Mouse (Mus musculus) embryonic facial prominence, embryonic 15.5 days (tissue): ENCODE measurements around the gene Tmem151b. TPM values are rescaled to one million over a fixed set of nuclear protein-coding genes. Genes with fewer than 3 reads are reported as not detected.

Source experiments
- ATAC-seq: fragments of 200-750 bp; cut with Nextera tagmentation; 2 replicates; pipeline ENCODE4 v1.8.0; 2017; ENCODE audit warnings: low read depth, moderate TSS enrichment; ENCODE audit not compliant: insufficient number of reproducible peaks, low FRiP score, low TSS enrichment
- H3K27ac ChIP-seq: fragments of 300-500 bp; sonication (generic); replicated peaks from 2 replicates; pipeline ENCODE4 v1.5.1; 2015; ENCODE audit warnings: mild to moderate bottlenecking, inconsistent platforms
- H3K27me3 ChIP-seq: fragments of 300-500 bp; sonication (generic); 2 replicates; pipeline ENCODE4 v1.6.1; 2015; ENCODE audit warnings: inconsistent platforms
- H3K36me3 ChIP-seq: fragments of 300-500 bp; sonication (generic); 2 replicates; pipeline ENCODE4 v1.6.1; 2015; ENCODE audit warnings: mild to moderate bottlenecking, inconsistent platforms
- H3K4me1 ChIP-seq: fragments of 300-500 bp; sonication (generic); 2 replicates; pipeline ENCODE4 v1.6.1; 2015; ENCODE audit warnings: inconsistent platforms
- H3K4me2 ChIP-seq: fragments of 300-500 bp; sonication (generic); replicated peaks from 2 replicates; pipeline ENCODE4 v1.6.1; 2015; ENCODE audit warnings: mild to moderate bottlenecking, inconsistent platforms
- H3K4me3 ChIP-seq: fragments of 300-500 bp; sonication (generic); replicated peaks from 2 replicates; pipeline ENCODE4 v1.5.1; 2015; ENCODE audit warnings: mild to moderate bottlenecking, inconsistent platforms
- H3K9ac ChIP-seq: fragments of 300-500 bp; sonication (generic); 2 replicates; pipeline ENCODE4 v1.6.1; 2015; ENCODE audit warnings: inconsistent platforms
- H3K9me3 ChIP-seq: fragments of 300-500 bp; sonication (generic); replicated peaks from 2 replicates; pipeline ENCODE4 v1.6.1; 2016; ENCODE audit warnings: inconsistent platforms
- WGBS: fragments of 180-500 bp; shearing (Covaris S2); methylation state at CpG from one replicate; pipeline ENCODE4 v1.1.7; 2015; 5-methylcytosine and 5-hydroxymethylcytosine counted together
- polyA plus RNA-seq: library from polyadenylated mRNA; unstranded; fragments of >200 nt; fragmentation: Nextera tagmentation; extraction: Ambion mirVana; gene quantifications from 2 replicates; pipeline ENCODE4 v1.2.1, GENCODE M21; 2015

Tmem151b gene
- polyA plus RNA-seq, 1 experiment from 2014 or later = 4.7 TPM

GRCm38 (mm10) chr17:45559732-45560525, 10.5 kb upstream of the Tmem151b start:
- ATAC-seq = no peak
- 0 out of 2 replicates have a peak, but pooled peaks cover under 1% of the 10 kb centered on the region for H3K36me3 ChIP-seq
- H3K9ac ChIP-seq = no peak overlapping the region
- H3K9me3 ChIP-seq = no peaks in the 10 kb centered on the region
- H3K27me3 ChIP-seq = peaks cover 11% of the 10 kb centered on the region
- H3K4me2 ChIP-seq = no peak overlapping the region
- H3K4me3 ChIP-seq = no peak overlapping the region
- peaks cover 30% of the 10 kb centered on the region for H3K4me1 ChIP-seq
- WGBS = 86% methylated on average over 15 of the region's 15 CpGs
- H3K27ac ChIP-seq = no peak overlapping the region

- WGBS = 54% methylated on average over 16 of the region's 16 CpGs
- Histone ChIP-seq H3K9me3 (no peaks in the 10 kb centered on the region), H3K9ac (no peak overlapping the region), H3K4me2 (no peak overlapping the region), H3K4me1 (peaks cover 23% of the 10 kb centered on the region), H3K36me3 (no peaks in the 10 kb centered on the region), H3K4me3 (no peak overlapping the region), H3K27me3 (peaks cover 12% of the 10 kb centered on the region), H3K27ac (no peak overlapping the region)
- no peak for ATAC-seq
These were observed 8.8 kb upstream of the Tmem151b start for GRCm38 (mm10) chr17:45557998-45558862.

GRCm38 (mm10) chr17:45557246-45557824, 7.9 kb upstream of the Tmem151b start:
- H3K9me3 ChIP-seq = no peaks in the 10 kb centered on the region
- H3K27me3 ChIP-seq = peaks cover 18% of the 10 kb centered on the region
- H3K4me1 ChIP-seq = peaks cover 23% of the 10 kb centered on the region
- 68% methylated on average over 7 of the region's 7 CpGs for WGBS
- H3K9ac ChIP-seq = no peak overlapping the region
- H3K4me2 ChIP-seq = no peak overlapping the region
- ATAC-seq = no peak
- H3K27ac ChIP-seq = no peak overlapping the region
- H3K36me3 ChIP-seq = no peaks in the 10 kb centered on the region
- no peak overlapping the region for H3K4me3 ChIP-seq

- no peak for ATAC-seq
These were observed 7.2 kb upstream of the Tmem151b start for GRCm38 (mm10) chr17:45556514-45557245.

GRCm38 (mm10) chr17:45556107-45556489, 6.6 kb upstream of the Tmem151b start:
- H3K27me3 ChIP-seq = peaks cover 23% of the 10 kb centered on the region
- ATAC-seq = no peak
- H3K4me1 ChIP-seq = peaks cover 23% of the 10 kb centered on the region
- peak overlapping the region; percentile 35 for H3K9ac ChIP-seq
- H3K9me3 ChIP-seq = no peaks in the 10 kb centered on the region
- H3K27ac ChIP-seq = no peak overlapping the region
- 3% methylated on average over 14 of the region's 14 CpGs for WGBS
- no peaks in the 10 kb centered on the region for H3K36me3 ChIP-seq
- peak overlapping the region; percentile 67 for H3K4me3 ChIP-seq
- H3K4me2 ChIP-seq = peak overlapping the region; percentile 95

More at GRCm38 (mm10) chr17:45556514-45557245, 7.2 kb upstream of the Tmem151b start:
- peaks cover 18% of the 10 kb centered on the region for H3K27me3 ChIP-seq
- WGBS = 57% methylated on average over 3 of the region's 3 CpGs
- H3K9ac ChIP-seq = no peak overlapping the region
- H3K9me3 ChIP-seq = no peaks in the 10 kb centered on the region
- peaks cover 23% of the 10 kb centered on the region for H3K4me1 ChIP-seq
- H3K36me3 ChIP-seq = no peaks in the 10 kb centered on the region
- no peak overlapping the region for H3K27ac ChIP-seq
- H3K4me2 ChIP-seq = peak overlapping the region; percentile 95
- peak overlapping the region; percentile 67 for H3K4me3 ChIP-seq

- under 1% methylated on average over 45 of the region's 45 CpGs for WGBS
- H3K9ac ChIP-seq = peak within 1 kb of the TSS; percentile 35
- H3K27ac ChIP-seq = no peak within 1 kb of the TSS
- H3K4me3 ChIP-seq = peak within 1 kb of the TSS; percentile 67
- peaks cover 28% of the 10 kb centered on the region for H3K27me3 ChIP-seq
- H3K4me2 ChIP-seq = peak within 1 kb of the TSS; percentile 95
- H3K36me3 ChIP-seq = no peaks in the 10 kb centered on the region
- H3K9me3 ChIP-seq = no peaks in the 10 kb centered on the region
- ATAC-seq = peak; percentile 71
- H3K4me1 ChIP-seq = peaks cover 23% of the 10 kb centered on the region
These were observed 6.1 kb upstream of the Tmem151b start, which contains the start of gene Nfkbie for GRCm38 (mm10) chr17:45555452-45556106. Gene Nfkbie (plus strand): TSS chr17:45555703.

- WGBS = 70% methylated on average over 1 of the region's 1 CpGs
- Histone ChIP-seq H3K27me3 (peaks cover 29% of the 10 kb centered on the region), H3K9ac (no peak overlapping the region)
These were observed 4.9 kb upstream of the Tmem151b start for GRCm38 (mm10) chr17:45554420-45554819.

GRCm38 (mm10) chr17:45553065-45553464, 3.6 kb upstream of the Tmem151b start:
- Histone ChIP-seq H3K4me1 (peaks cover 32% of the 10 kb centered on the region), H3K9ac (no peak overlapping the region), H3K27me3 (peaks cover 30% of the 10 kb centered on the region), H3K4me3 (no peak overlapping the region), H3K4me2 (no peak overlapping the region), H3K36me3 (no peaks in the 10 kb centered on the region), H3K27ac (no peak overlapping the region), H3K9me3 (no peaks in the 10 kb centered on the region)
- ATAC-seq = no peak
- WGBS = 71% methylated on average over 3 of the region's 3 CpGs

More at GRCm38 (mm10) chr17:45554420-45554819, 4.9 kb upstream of the Tmem151b start:
- Histone ChIP-seq H3K27ac (no peak overlapping the region), H3K36me3 (no peaks in the 10 kb centered on the region), H3K4me2 (no peak overlapping the region), H3K4me3 (no peak overlapping the region), H3K9me3 (no peaks in the 10 kb centered on the region), H3K4me1 (peaks cover 27% of the 10 kb centered on the region)
- no peak for ATAC-seq

- Histone ChIP-seq H3K4me3 (no peak overlapping the region), H3K36me3 (no peaks in the 10 kb centered on the region), H3K4me2 (no peak overlapping the region), H3K9me3 (no peaks in the 10 kb centered on the region), H3K27ac (no peak overlapping the region), H3K4me1 (peaks cover 21% of the 10 kb centered on the region), H3K9ac (no peak overlapping the region), H3K27me3 (peaks cover 37% of the 10 kb centered on the region)
- ATAC-seq = no peak
- WGBS = 7% methylated on average over 8 of the region's 8 CpGs
These were observed 2.5 kb upstream of the Tmem151b start for GRCm38 (mm10) chr17:45551816-45552451.

GRCm38 (mm10) chr17:45551249-45551796, 1.8 kb upstream of the Tmem151b start:
- no peak overlapping the region for H3K4me3 ChIP-seq
- no peaks in the 10 kb centered on the region for H3K36me3 ChIP-seq
- ATAC-seq = no peak
- no peak overlapping the region for H3K27ac ChIP-seq
- H3K9me3 ChIP-seq = no peaks in the 10 kb centered on the region
- no peak overlapping the region for H3K4me2 ChIP-seq
- H3K9ac ChIP-seq = no peak overlapping the region
- H3K27me3 ChIP-seq = peaks cover 37% of the 10 kb centered on the region
- 57% methylated on average over 7 of the region's 7 CpGs for WGBS
- peaks cover 17% of the 10 kb centered on the region for H3K4me1 ChIP-seq
